Mouse (Mus musculus): ENCODE results near the gene Erbb2.

Gene Erbb2

GRCm38 (mm10) chr11:98459071-98459741 is 46.9 kb downstream of the Erbb2 start:
- no peak for DNase-seq

- DNase-seq, result no peak
Observed at GRCm38 (mm10) chr11:98459860-98460259, 47.6 kb downstream of the Erbb2 start.

GRCm38 (mm10) chr11:98461109-98461720 is 48.9 kb downstream of the Erbb2 start:
- no peak for DNase-seq

- DNase-seq, result no peak
Observed at GRCm38 (mm10) chr11:98462255-98462654, 50.0 kb downstream of the Erbb2 start.

- DNase-seq, result no peak
Observed at GRCm38 (mm10) chr11:98463911-98464310, 51.6 kb downstream of the Erbb2 start.

GRCm38 (mm10) chr11:98464516-98464915 is 52.2 kb downstream of the Erbb2 start:
- DNase-seq, result no peak

- DNase-seq, result no peak
Observed at GRCm38 (mm10) chr11:98469761-98470714, 57.8 kb downstream of the Erbb2 start.

- DNase-seq, result no peak
Observed at GRCm38 (mm10) chr11:98470795-98471194, 58.5 kb downstream of the Erbb2 start.

GRCm38 (mm10) chr11:98472696-98473095 is 60.4 kb downstream of the Erbb2 start:
- no peak for DNase-seq

- no peak for DNase-seq
Observed at GRCm38 (mm10) chr11:98473916-98474479, 61.7 kb downstream of the Erbb2 start.

- DNase-seq, result no peak
Observed at GRCm38 (mm10) chr11:98474967-98475366, 62.7 kb downstream of the Erbb2 start.

GRCm38 (mm10) chr11:98475630-98476433 is 63.6 kb downstream of the Erbb2 start:
- no peak for DNase-seq

- DNase-seq, result no peak
Observed at GRCm38 (mm10) chr11:98476434-98476807, 64.2 kb downstream of the Erbb2 start.

GRCm38 (mm10) chr11:98477011-98477701 is 64.9 kb downstream of the Erbb2 start:
- no peak for DNase-seq

- DNase-seq, result peak; percentile 50
Observed at GRCm38 (mm10) chr11:98479026-98479939, 67.0 kb downstream of the Erbb2 start.

- DNase-seq, result no peak
Observed at GRCm38 (mm10) chr11:98479940-98480497, 67.7 kb downstream of the Erbb2 start.

- no peak for DNase-seq
Observed at GRCm38 (mm10) chr11:98481231-98481630, 69.0 kb downstream of the Erbb2 start.

GRCm38 (mm10) chr11:98482067-98482466 is 69.8 kb downstream of the Erbb2 start:
- no peak for DNase-seq

- no peak for DNase-seq
Observed at GRCm38 (mm10) chr11:98485749-98486148, 73.5 kb downstream of the Erbb2 start.
